Mouse (Mus musculus): ENCODE measurements around the gene Trmt44. TPM values are rescaled to one million over a fixed set of nuclear protein-coding genes. Genes with fewer than 3 reads are reported as not detected.

The Trmt44 gene
- total and polyA plus RNA-seq, 3 experiments: 6.5 to 7.9 (median 7.5) TPM

DNA sequence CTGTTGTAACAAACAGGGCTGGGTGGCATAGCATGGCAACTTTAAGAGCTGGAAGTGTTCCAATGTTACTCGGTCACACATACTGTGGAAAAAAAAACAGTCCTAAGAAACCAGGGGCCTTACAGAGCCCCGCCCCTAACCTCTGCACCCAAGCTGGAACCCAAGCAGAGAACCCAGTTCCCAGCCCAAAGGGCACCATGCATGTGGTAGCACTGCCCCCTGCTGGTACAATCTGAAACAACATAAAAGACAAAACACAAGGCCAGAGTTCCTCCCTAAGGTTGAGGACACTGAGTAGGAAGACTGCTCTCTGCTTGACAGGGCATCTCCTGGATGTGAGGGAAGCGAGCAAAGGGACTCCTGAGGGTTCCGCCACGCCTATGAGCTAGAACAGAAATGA, 64.3 kb downstream of the Trmt44 start:
- dilution Hi-C loops (cut with MboI; ENCODE audit: extremely low pct_ligation_motif_present, extremely low pct_unique_long_range_greater_than_20kb, low sequenced_read_pairs): no loop called here

More for the DNA sequence above, 64.3 kb downstream of the Trmt44 start:
- in situ Hi-C loops (cut with MboI; ENCODE audit: low pct_ligation_motif_present, low pct_unique_long_range_greater_than_20kb, low sequenced_read_pairs): no loop called here
- H3K4me2 ChIP-seq (ENCODE audit: insufficient read depth, low read depth, poor library complexity, severe bottlenecking): no peak overlapping the region
- H3K9me3 ChIP-seq (replicated peaks; ENCODE audit: low read length): no peaks in the 10 kb centered on the region
- H3K27me3 ChIP-seq (replicated peaks): peaks cover 80% of the 10 kb centered on the region
- no peak overlapping the region for H3K27ac ChIP-seq (ENCODE audit: insufficient read depth, low read depth)
- peak; percentile 63 for DNase-seq (ENCODE audit: extremely low read depth)
- H3K4me1 ChIP-seq (ENCODE audit: control insufficient read depth in 1 of 2, insufficient read depth in 2 of 2): no peaks in the 10 kb centered on the region
- no peak for TF ChIP-seq JUN (IDR thresholded peaks at IDR 0.05; ENCODE audit: insufficient read depth, low read depth, low read length)
- TF ChIP-seq MAZ (IDR thresholded peaks at IDR 0.05; ENCODE audit: low read depth, low read length): no peak
- TF ChIP-seq ZNF384 (IDR thresholded peaks at IDR 0.05; ENCODE audit: low read depth, low read length): no peak
- no peak for TF ChIP-seq POLR2A (IDR thresholded peaks at IDR 0.05; ENCODE audit: low read depth, low read length)
- no peak for TF ChIP-seq ZKSCAN1 (IDR thresholded peaks at IDR 0.05; ENCODE audit: borderline replicate concordance, low read depth, low read length)
- peak; percentile 93 for TF ChIP-seq RAD21 (IDR thresholded peaks at IDR 0.05; ENCODE audit: low read depth, low read length)
- TF ChIP-seq CTCF (conservative IDR thresholded peaks at IDR 0.05 in 1 of 2, IDR thresholded peaks at IDR 0.05 in 1 of 2; ENCODE audit: low read depth in 2 of 2, low read length in 2 of 2): peak; percentile 60 to 96; a peak in 3 of 4 replicates
- no peak for TF ChIP-seq GABPA (IDR thresholded peaks at IDR 0.05; ENCODE audit: insufficient replicate concordance, low read depth, low read length)
- TF ChIP-seq POLR2AphosphoS2 (IDR thresholded peaks at IDR 0.05; ENCODE audit: low read depth, low read length): no peak
- no peak for TF ChIP-seq UBTF (IDR thresholded peaks at IDR 0.05; ENCODE audit: low read depth, low read length)
- no peak for TF ChIP-seq USF2 (conservative IDR thresholded peaks at IDR 0.05; ENCODE audit: low read depth, low read length)
- no peak for TF ChIP-seq ELF1 (IDR thresholded peaks at IDR 0.05; ENCODE audit: low read depth, low read length)
- TF ChIP-seq TCF12 (IDR thresholded peaks at IDR 0.05; ENCODE audit: low read depth, low read length): no peak
- TF ChIP-seq RCOR1 (conservative IDR thresholded peaks at IDR 0.05; ENCODE audit: low read depth, low read length): no peak
- no peak; the same call in 1 of the 2 replicates for TF ChIP-seq ZC3H11A (IDR thresholded peaks at IDR 0.05; ENCODE audit: low read depth, low read length)
- no peak for TF ChIP-seq MAX (IDR thresholded peaks at IDR 0.05; ENCODE audit: low read length)
- TF ChIP-seq SMC3 (IDR thresholded peaks at IDR 0.05; ENCODE audit: low read depth, low read length): peak; percentile 77
- TF ChIP-seq USF1 (IDR thresholded peaks at IDR 0.05; ENCODE audit: low read depth, low read length): no peak
- no peak for TF ChIP-seq SIN3A (IDR thresholded peaks at IDR 0.05; ENCODE audit: low read length)
- no peak for TF ChIP-seq KAT2A (IDR thresholded peaks at IDR 0.05; ENCODE audit: insufficient replicate concordance, low read length)
- TF ChIP-seq MAFK (IDR thresholded peaks at IDR 0.05; ENCODE audit: insufficient replicate concordance, low read length): no peak
- no peak for TF ChIP-seq MEF2A (IDR thresholded peaks at IDR 0.05; ENCODE audit: borderline replicate concordance, low read depth, low read length)
- TF ChIP-seq CHD1 (IDR thresholded peaks at IDR 0.05; ENCODE audit: low read depth, low read length): no peak
- H3K9ac ChIP-seq (ENCODE audit: insufficient read depth, low read depth): no peak overlapping the region
- H3K79me2 ChIP-seq (replicated peaks; ENCODE audit: control insufficient read depth, extremely low read depth, insufficient read depth, poor library complexity, severe bottlenecking): no peaks in the 10 kb centered on the region
- no peak overlapping the region for H3K4me3 ChIP-seq (replicated peaks in 1 of 3; ENCODE audit: low read depth in 2 of 3, low read length in 2 of 3, poor library complexity in 1 of 3)
- H3K36me3 ChIP-seq (replicated peaks in 1 of 2; ENCODE audit: control insufficient read depth in 1 of 2, insufficient read depth in 1 of 2, low read length in 1 of 2): no peaks in the 10 kb centered on the region

Other genes with a start within 250 kb of the Trmt44 start
- gene Hmx1, start 186.0 kb downstream of the Trmt44 start, total RNA-seq (2012; rRNA removed): not detected in 2 replicates
- not detected in 2 replicates for gene Hmx1, start 186.0 kb downstream of the Trmt44 start, total RNA-seq (2014; rRNA removed)
- gene Hmx1, start 186.0 kb downstream of the Trmt44 start, polyA plus RNA-seq (2012; ENCODE audit: insufficient read length, low read depth): not detected in 2 replicates
- gene Cpz, start 49.4 kb downstream of the Trmt44 start, total RNA-seq (2012; rRNA removed): not detected in 2 replicates
- not detected in 2 replicates for gene Cpz, start 49.4 kb downstream of the Trmt44 start, total RNA-seq (2014; rRNA removed)
- gene Cpz, start 49.4 kb downstream of the Trmt44 start, polyA plus RNA-seq (2012; ENCODE audit: insufficient read length, low read depth): not detected in 2 replicates
- 21.2 and 22.3 TPM in 2 replicates for gene Acox3, start 8.0 kb upstream of the Trmt44 start, total RNA-seq (2012; rRNA removed)
- 9.4 and 11.5 TPM in 2 replicates for gene Acox3, start 8.0 kb upstream of the Trmt44 start, total RNA-seq (2014; rRNA removed)
- gene Acox3, start 8.0 kb upstream of the Trmt44 start, polyA plus RNA-seq (2012; ENCODE audit: insufficient read length, low read depth): 32.3 and 34.3 TPM in 2 replicates
- not detected in 2 replicates for gene Htra3, start 104.7 kb upstream of the Trmt44 start, total RNA-seq (2012; rRNA removed)
- not detected in 2 replicates for gene Htra3, start 104.7 kb upstream of the Trmt44 start, total RNA-seq (2014; rRNA removed)
- gene Htra3, start 104.7 kb upstream of the Trmt44 start, polyA plus RNA-seq (2012; ENCODE audit: insufficient read length, low read depth): not detected in 2 replicates
- gene Sh3tc1, start 164.9 kb upstream of the Trmt44 start, total RNA-seq (2012; rRNA removed): 0.85 and 0.97 TPM in 2 replicates
- 1.2 and 1.4 TPM in 2 replicates for gene Sh3tc1, start 164.9 kb upstream of the Trmt44 start, total RNA-seq (2014; rRNA removed)
- 2.3 and 3.5 TPM in 2 replicates for gene Sh3tc1, start 164.9 kb upstream of the Trmt44 start, polyA plus RNA-seq (2012; ENCODE audit: insufficient read length, low read depth)
- 3.7 and 11.0 TPM in 2 replicates for gene Ablim2, start 182.8 kb upstream of the Trmt44 start, total RNA-seq (2012; rRNA removed)
- 4.7 and 12.2 TPM in 2 replicates for gene Ablim2, start 182.8 kb upstream of the Trmt44 start, total RNA-seq (2014; rRNA removed)
- gene Ablim2, start 182.8 kb upstream of the Trmt44 start, polyA plus RNA-seq (2012; ENCODE audit: insufficient read length, low read depth): 2.6 and 4.4 TPM in 2 replicates